Mouse (Mus musculus) adrenal gland (tissue): ENCODE measurements around the gene Rap1gds1.

Source experiments
- intact Hi-C: fragments of 180-260 bp; cut with DNase I; formaldehyde crosslinking; loops from one replicate; pipeline ENCODE4 v1.15.1; 2025

The Rap1gds1 gene

DNA sequence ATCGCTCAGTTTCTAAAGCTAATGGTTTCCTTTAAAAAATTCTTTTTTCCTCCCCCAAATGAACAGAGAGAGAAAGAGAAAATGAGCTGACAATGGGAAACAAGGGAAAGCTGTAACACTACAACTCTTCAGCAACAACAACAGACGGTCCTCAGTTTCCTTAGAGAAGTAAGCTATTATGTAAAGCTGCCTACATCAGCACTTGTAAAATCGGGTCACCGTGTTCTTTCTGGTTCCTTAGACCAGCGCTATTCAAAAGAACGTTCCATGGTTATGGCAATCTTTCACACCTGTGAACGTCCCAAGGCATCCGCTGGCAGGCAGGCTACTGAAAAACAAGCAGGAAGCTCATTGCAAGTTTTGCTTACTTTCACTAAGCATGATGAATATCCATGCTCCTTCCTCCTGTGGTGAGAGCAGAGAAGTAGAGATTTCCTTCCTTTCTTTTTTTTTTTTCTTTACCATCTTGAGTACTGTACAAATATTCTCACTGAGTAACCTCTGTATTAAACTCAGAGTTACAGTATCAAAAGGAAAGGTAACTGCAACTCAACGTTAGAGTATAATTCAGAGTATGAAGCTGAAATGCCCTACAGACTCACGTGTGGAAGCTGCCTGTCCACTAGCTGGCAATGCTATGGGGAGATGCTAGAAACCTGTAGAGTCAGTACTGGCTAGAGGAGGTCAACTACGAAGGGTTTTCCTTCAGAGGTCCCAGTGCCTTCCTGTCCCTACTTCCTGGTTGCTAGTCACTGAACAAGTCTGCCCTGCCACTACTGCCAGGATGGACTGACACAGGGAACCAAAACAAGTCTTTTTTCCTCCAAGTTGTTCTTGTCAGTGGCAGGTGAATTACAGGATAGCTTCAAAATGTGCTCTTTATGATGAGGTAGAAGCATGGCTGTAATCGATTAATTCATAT, 26.0 kb downstream of the Rap1gds1 start:
- intact Hi-C loops = no loop called here

DNA sequence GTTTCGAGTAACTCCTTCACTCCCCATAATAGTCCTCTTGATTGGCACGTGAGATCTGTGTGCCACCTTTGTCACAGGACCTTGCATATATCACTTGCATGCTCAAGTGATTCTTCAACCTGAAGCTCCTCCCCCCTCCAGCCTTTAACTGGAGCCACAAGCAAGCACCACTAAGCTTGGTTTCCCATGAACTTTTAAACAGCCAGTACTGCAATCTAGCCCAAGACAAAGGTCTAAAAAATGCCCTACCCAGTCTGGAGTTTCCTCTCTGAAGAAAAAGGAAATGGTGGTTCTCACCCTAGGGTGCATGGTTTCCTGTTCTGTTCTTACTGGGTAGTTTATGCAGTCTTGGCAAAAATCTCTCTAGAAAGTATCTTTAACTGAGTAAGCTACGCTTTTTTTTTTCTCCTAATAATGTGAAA, 32.6 kb downstream of the Rap1gds1 start:
- intact Hi-C loops = no loop called here

DNA sequence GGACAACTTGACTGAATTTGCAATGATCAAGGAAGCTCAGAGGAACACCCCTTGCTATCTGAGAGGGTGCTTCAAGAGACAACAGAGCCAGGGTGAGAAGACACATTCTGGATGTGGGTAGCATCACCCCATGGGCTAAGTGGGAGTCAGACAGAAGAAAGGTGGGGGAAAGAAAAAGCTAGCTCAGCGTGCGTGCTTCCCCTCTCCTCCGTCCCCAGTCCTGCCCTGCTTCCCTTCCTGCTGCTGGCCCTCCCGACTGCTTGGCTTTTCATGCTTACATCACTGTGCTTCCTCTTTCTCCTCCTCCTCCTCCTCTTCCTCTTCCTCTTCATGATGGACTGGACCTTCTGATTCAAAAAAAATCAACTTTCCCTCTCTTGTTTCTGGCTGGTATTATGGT, 33.1 kb downstream of the Rap1gds1 start:
- intact Hi-C loops = no loop called here

GRCm38 (mm10) chr3:139037030-139037429, 38.0 kb downstream of the Rap1gds1 start:
- intact Hi-C loops = no loop called here

DNA sequence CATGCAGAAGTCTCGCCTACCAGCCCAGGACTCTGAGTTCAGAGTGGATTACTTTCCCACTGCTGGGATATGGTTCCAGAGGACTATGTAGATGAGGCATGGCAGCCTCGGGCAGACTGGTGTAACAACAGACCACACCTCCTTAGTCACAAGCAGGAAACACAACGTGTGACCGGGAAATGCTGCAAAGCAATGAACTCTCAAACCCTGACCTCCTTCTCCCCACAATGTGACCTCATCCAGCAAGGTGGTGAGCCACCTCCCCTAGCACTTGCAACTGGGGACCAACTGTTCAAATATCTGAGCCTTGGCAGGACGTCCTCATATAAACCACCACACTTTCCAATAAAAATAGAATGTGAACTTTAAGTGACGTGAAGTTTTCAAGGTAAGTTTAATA, 41.8 kb downstream of the Rap1gds1 start:
- intact Hi-C loops = no loop called here

GRCm38 (mm10) chr3:139030644-139031227, 44.3 kb downstream of the Rap1gds1 start:
- intact Hi-C loops = no loop called here

GRCm38 (mm10) chr3:139025077-139025476, 49.9 kb downstream of the Rap1gds1 start:
- intact Hi-C loops = no loop called here

GRCm38 (mm10) chr3:139023585-139023984, 51.4 kb downstream of the Rap1gds1 start:
- intact Hi-C loops = no loop called here

GRCm38 (mm10) chr3:139012352-139012751, 62.6 kb downstream of the Rap1gds1 start:
- intact Hi-C loops = no loop called here

- intact Hi-C loops = no loop called here
These were observed 69.3 kb downstream of the Rap1gds1 start for GRCm38 (mm10) chr3:139005669-139006068.

- intact Hi-C loops = no loop called here
These were observed 72.2 kb downstream of the Rap1gds1 start for GRCm38 (mm10) chr3:139002774-139003173.

GRCm38 (mm10) chr3:139000071-139000867, 74.7 kb downstream of the Rap1gds1 start:
- intact Hi-C loops = no loop called here

DNA sequence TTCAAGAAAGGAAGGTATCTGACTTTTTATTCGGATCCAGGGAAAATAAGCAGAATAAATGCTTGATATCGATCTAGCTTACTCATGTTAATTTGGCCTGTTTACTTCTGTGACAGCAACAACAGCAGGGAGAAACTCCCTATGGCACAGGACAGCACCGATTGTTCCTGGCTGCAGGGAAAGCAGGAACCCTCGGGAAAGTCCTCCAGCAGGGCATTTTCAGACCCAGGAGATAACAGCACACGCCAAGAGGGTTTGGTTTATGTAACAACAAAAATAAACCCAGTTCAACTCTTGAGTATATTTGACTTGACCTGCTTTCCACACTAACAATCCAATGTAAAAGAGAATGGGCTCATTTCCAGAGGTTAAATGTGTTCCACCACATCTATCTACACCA, 81.5 kb downstream of the Rap1gds1 start:
- intact Hi-C loops = no loop called here

- intact Hi-C loops = no loop called here
These were observed 83.6 kb downstream of the Rap1gds1 start for GRCm38 (mm10) chr3:138991367-138991766.

DNA sequence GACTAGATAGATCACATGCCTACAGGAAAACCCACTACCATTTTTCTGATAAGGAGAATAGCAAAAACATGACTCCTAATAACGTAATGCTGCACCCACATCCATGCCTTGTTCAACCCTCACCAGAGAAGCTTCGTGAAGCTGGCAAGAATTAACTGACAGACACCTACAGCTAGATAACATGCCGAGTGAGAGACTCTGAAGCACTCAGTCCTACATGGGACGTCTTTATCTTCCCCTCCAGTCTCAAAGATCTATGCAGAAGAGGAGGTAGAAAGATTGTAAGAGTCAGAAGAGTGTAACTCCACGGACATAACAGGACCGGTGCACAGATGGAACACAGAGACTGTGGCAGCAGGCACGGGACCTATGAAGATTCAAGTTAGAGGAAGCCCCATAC, 85.9 kb downstream of the Rap1gds1 start:
- intact Hi-C loops = no loop called here

- intact Hi-C loops = no loop called here
These were observed 87.0 kb downstream of the Rap1gds1 start for GRCm38 (mm10) chr3:138988004-138988403.

DNA sequence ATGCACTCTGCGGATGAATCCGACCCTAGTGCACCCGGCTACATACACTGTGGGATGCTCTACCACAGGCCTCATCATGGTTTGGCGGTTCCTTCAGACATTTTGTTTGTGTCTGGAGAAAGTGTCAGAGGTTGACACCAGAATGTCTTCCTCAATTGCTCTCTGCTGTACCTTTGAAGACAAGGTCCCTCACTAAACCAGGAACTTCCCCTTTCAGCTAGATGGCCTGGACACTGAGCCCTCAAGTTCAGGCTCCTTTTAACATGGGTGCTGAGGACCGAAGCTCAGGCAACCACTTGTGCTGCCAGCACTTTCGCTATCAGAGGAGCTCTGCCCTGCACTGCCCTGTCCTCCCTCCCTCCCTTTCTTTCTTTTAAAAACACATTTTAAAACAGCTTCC, 92.8 kb downstream of the Rap1gds1 start:
- intact Hi-C loops = no loop called here

GRCm38 (mm10) chr3:138977413-138977812, 97.6 kb downstream of the Rap1gds1 start:
- intact Hi-C loops = no loop called here

DNA sequence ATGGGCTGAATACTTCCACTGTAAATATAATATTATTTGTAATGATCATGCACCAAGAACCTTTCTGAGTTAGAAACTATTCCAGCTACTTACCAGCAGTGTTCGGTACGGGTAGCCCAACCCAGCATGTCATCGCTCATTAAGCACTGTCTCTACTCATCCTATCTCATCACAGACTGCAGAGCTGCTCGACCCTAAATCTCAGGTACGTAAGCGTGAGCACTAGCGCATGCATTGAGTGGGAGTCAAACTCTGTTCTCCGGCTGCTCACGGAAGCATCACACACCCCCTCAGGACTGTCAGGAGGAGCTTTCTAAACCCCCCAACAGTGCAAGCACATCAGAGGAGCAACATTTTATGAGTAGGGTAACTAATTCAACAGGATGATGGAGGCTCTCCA, 107.4 kb downstream of the Rap1gds1 start:
- intact Hi-C loops = no loop called here

GRCm38 (mm10) chr3:138958527-138958926, 116.5 kb downstream of the Rap1gds1 start:
- intact Hi-C loops = no loop called here

DNA sequence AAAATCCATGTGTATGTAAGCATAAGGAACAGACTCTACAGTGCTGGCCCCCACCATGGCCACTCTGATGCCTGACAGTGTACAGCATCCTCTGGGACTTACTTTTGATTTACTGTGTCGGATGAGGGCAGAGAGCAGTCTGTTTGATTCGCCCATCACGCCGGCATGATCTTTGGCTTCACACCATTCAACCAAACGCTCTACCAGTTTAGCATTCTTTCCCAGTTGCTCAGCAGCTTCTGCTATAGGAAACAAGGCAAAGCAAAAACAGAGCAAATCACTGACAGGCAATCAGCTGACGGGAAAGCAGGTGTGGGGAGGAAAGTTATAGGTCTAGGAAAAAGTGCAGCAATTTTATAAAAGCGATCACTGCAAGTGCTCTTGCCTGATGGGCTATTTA, 119.8 kb downstream of the Rap1gds1 start:
- intact Hi-C loops = no loop called here

GRCm38 (mm10) chr3:138949081-138949480, 125.9 kb downstream of the Rap1gds1 start:
- intact Hi-C loops = no loop called here
